ENCODE assay signal across 27 mouse cellular contexts in the genomic region with DNA sequence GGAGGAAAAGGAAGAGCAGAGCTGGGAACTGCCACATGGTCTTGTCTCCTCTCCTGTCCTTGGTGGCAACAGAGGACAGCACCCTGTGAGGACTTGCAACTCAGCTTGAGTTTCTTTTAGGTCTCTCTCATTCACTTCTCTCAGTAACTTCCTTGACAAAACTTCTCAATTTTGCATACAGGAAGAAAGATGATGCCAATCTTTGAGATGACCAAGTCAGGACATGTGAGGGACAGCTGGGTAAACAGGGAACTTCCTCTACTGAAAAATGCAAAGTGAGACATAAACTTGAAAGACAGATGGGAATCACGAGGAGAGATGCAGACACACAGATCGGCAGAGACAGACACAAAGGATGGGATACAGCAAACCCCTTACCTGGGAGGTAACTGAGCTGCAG. TPM values are rescaled to one million over a fixed set of nuclear protein-coding genes. Genes with fewer than 3 reads are reported as not detected.
DNase-seq lines count a peak whose midpoint lies in the region; ATAC-seq and TF ChIP-seq lines count a peak whose summit lies in the region.
"Had no signal": no experiment of that assay in that cellular context is flagged by ENCODE, and none has a peak within 500 bp of the region (broad histone marks: within the 10 kb centered on the region; RNA-seq: fewer than 3 reads in every experiment).

A gene (minus strand): TSS at position 151 of the 400 bp plus-strand sequence.

- no peak within 1 kb of the TSS for H3K4me3 ChIP-seq in kidney, adult 2 months (ENCODE audit: insufficient read depth, low read depth, low read length)
- peak within 1 kb of the TSS; percentile 28 for H3K4me3 ChIP-seq in brown adipose tissue, adult 24 weeks (ENCODE audit: insufficient read depth, low read depth, low read length)
- no peak within 1 kb of the TSS for H3K4me3 ChIP-seq in limb, embryonic 10.5 days
- H3K4me3 ChIP-seq: embryonic facial prominence, embryonic 12.5 days; erythroblast, embryonic 14.5 days; forebrain, embryonic 13.5 days; heart, embryonic 10.5 days; hindbrain, embryonic 10.5 days; layer of hippocampus, adult 2 months; limb, embryonic 15.5 days; midbrain, embryonic 12.5 days; neural tube, embryonic 13.5 days had no signal

- no peak for TF ChIP-seq CTCF in kidney, adult 2 months (conservative IDR thresholded peaks at IDR 0.05; ENCODE audit: insufficient read depth, insufficient read length, low read depth, low read length)

- peak; percentile 24 for DNase-seq in cerebellum, adult 11-12 months
- DNase-seq in kidney, adult 2 months, result no peak
- DNase-seq in kidney, postnatal 4 days, result no peak
- DNase-seq in 416B (ENCODE audit: low read depth), result peak; percentile 57
- DNase-seq in ovary, adult 18-20 months (ENCODE audit: low spot score), result no peak
- no peak for DNase-seq in limb, embryonic 10.5 days (ENCODE audit: low spot score)
- DNase-seq: B cell, adult 2 months; gastrocnemius, postnatal 10 days; kidney, adult 11 months; kidney, postnatal 10 days; layer of hippocampus, postnatal 36 days; liver, postnatal 0 days; spleen, adult 18-20 months had no signal

- no peaks in the 10 kb centered on the region for H3K4me1 ChIP-seq in kidney, adult 2 months (ENCODE audit: control insufficient read depth, insufficient read depth, low read length)
- H3K4me1 ChIP-seq in brown adipose tissue, adult 24 weeks (ENCODE audit: control insufficient read depth, insufficient read depth, insufficient read length, low read length), result no peaks in the 10 kb centered on the region
- H3K4me1 ChIP-seq in limb, embryonic 10.5 days, result no peaks in the 10 kb centered on the region
- H3K4me1 ChIP-seq: embryonic facial prominence, embryonic 12.5 days; forebrain, embryonic 13.5 days; heart, embryonic 10.5 days; hindbrain, embryonic 10.5 days; limb, embryonic 15.5 days; midbrain, embryonic 12.5 days; neural tube, embryonic 13.5 days had no signal

- ATAC-seq in cerebellum, adult (ENCODE audit: insufficient number of reproducible peaks, low FRiP score, low TSS enrichment), result no peak
- ATAC-seq: forebrain, embryonic 13.5 days; liver, postnatal 0 days had no signal

- H3K36me3 ChIP-seq in kidney, adult 2 months (ENCODE audit: control insufficient read depth, insufficient read depth, low read length), result no peaks in the 10 kb centered on the region
- H3K36me3 ChIP-seq in limb, embryonic 10.5 days, result no peaks in the 10 kb centered on the region
- H3K36me3 ChIP-seq: embryonic facial prominence, embryonic 12.5 days; heart, embryonic 10.5 days; hindbrain, embryonic 10.5 days; limb, embryonic 15.5 days; midbrain, embryonic 12.5 days; neural tube, embryonic 13.5 days had no signal

- no peak for TF ChIP-seq POLR2A in kidney, adult 2 months (IDR thresholded peaks at IDR 0.05; ENCODE audit: low read depth, low read length)

- no peaks in the 10 kb centered on the region for H3K9me3 ChIP-seq in limb, embryonic 10.5 days (replicated peaks)
- H3K9me3 ChIP-seq: embryonic facial prominence, embryonic 12.5 days; forebrain, embryonic 13.5 days; heart, embryonic 10.5 days; hindbrain, embryonic 10.5 days; limb, embryonic 15.5 days; midbrain, embryonic 12.5 days; neural tube, embryonic 13.5 days had no signal

- H3K27me3 ChIP-seq in kidney, adult 2 months (replicated peaks; ENCODE audit: control insufficient read depth, insufficient read depth, low read length), result no peaks in the 10 kb centered on the region
- no peaks in the 10 kb centered on the region for H3K27me3 ChIP-seq in limb, embryonic 10.5 days (ENCODE audit: low read depth, poor library complexity, severe bottlenecking)
- H3K27me3 ChIP-seq: embryonic facial prominence, embryonic 12.5 days; forebrain, embryonic 13.5 days; limb, embryonic 15.5 days had no signal

- H3K27ac ChIP-seq in kidney, adult 2 months (ENCODE audit: insufficient read depth, low read depth, low read length), result no peak within 1 kb of the TSS
- peak within 1 kb of the TSS; percentile 77 for H3K27ac ChIP-seq in brown adipose tissue, adult 24 weeks (replicated peaks; ENCODE audit: low read depth, low read length)
- no peak within 1 kb of the TSS for H3K27ac ChIP-seq in limb, embryonic 10.5 days
- H3K27ac ChIP-seq: embryonic facial prominence, embryonic 12.5 days; forebrain, embryonic 13.5 days; heart, embryonic 10.5 days; hindbrain, embryonic 10.5 days; limb, embryonic 15.5 days; midbrain, embryonic 12.5 days; neural tube, embryonic 13.5 days had no signal

- WGBS in kidney, adult 2 months, result 71% methylated on average over 2 of the region's 2 CpGs
- WGBS in limb, embryonic 10.5 days, result 87% methylated on average over 2 of the region's 2 CpGs

RNA-seq across cellular contexts. Expression of the gene that starts here (rescaled TPM):
- 8.1 and 15.8 TPM in 2 replicates for polyA plus RNA-seq in kidney, adult 2 months (2012; rRNA removed)
- polyA plus RNA-seq in brown adipose tissue, adult 24 weeks (2012; ENCODE audit: insufficient read depth, insufficient read length, missing spikeins), result 5.7 and 13.3 TPM in 2 replicates
- polyA plus RNA-seq in limb, embryonic 10.5 days (2016; fragmentation: Nextera tagmentation; extraction: Ambion mirVana), result not detected in 2 replicates
- polyA plus RNA-seq: embryonic facial prominence, embryonic 12.5 days; erythroblast, embryonic 14.5 days; forebrain, embryonic 13.5 days; heart, embryonic 10.5 days; heart, postnatal 0 days; hindbrain, embryonic 10.5 days; limb, embryonic 15.5 days; liver, postnatal 0 days; midbrain, embryonic 12.5 days; neural tube, embryonic 13.5 days; stomach, embryonic 16.5 days; thymus, postnatal 0 days had no signal

Comparison
In these comparisons a context has a peak if more than half of its experiments do, and no peak if none do; other contexts are left out.
1. DNase-seq: peak in cerebellum, adult 11-12 months (single experiment) and 416B (single experiment); none in kidney, adult 2 months (single experiment), kidney, postnatal 4 days (0 of 2), ovary, adult 18-20 months (single experiment) and limb, embryonic 10.5 days (single experiment).